Mouse (Mus musculus): ENCODE data around the gene Csad. TPM values are rescaled to one million over a fixed set of nuclear protein-coding genes. Genes with fewer than 3 reads are reported as not detected.

The Csad gene
- polyA plus RNA-seq, 1 experiment from 2014 or later = 34.6 TPM

- no peak overlapping the region for H3K9ac ChIP-seq (replicated peaks; ENCODE audit: low read length)
- H3K4me2 ChIP-seq (ENCODE audit: low read depth, low read length) = no peak overlapping the region
- no peaks in the 10 kb centered on the region for H3K9me3 ChIP-seq (replicated peaks; ENCODE audit: control insufficient read depth, low read length)
- 66% methylated on average over 16 of the region's 16 CpGs for WGBS
- no peak overlapping the region for H3K4me3 ChIP-seq (ENCODE audit: low read depth, low read length)
- no peaks in the 10 kb centered on the region for H3K36me3 ChIP-seq (replicated peaks; ENCODE audit: control insufficient read depth, insufficient read depth, low read depth, low read length)
- H3K27ac ChIP-seq (replicated peaks; ENCODE audit: low read depth, low read length) = no peak overlapping the region
- H3K27me3 ChIP-seq (ENCODE audit: control insufficient read depth, insufficient read depth, low read length) = peaks cover 27% of the 10 kb centered on the region
- no peaks in the 10 kb centered on the region; the same call in 1 of the 2 replicates for H3K4me1 ChIP-seq (ENCODE audit: control insufficient read depth, insufficient read depth, low read length)
- no peak for DNase-seq (ENCODE audit: low spot score)
- no peak for ATAC-seq (replicated peaks; ENCODE audit: insufficient number of reproducible peaks, low FRiP score, low TSS enrichment, low read depth)
Measured at GRCm38 (mm10) chr15:102147674-102148402, 56.7 kb downstream of the Csad start.

DNA sequence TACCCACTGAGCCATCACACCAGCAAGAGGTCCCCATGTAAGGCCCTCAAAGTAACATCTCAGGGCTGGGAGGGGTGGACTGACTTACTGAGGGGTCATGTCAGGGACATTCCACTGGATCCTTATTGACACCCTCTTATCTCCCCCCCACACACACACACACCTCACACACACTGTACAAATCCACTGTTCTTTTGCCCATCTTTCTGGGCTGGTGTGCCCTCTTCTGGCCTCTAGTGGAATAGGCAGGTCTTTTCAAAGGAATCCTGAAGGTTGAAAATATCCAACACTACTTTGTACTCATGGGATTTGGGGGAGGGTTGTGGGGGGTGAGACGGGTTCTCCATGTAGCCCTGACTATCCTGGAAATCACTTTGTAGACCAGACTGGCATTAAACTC, 57.6 kb downstream of the Csad start:
- Histone ChIP-seq H3K27me3 (ENCODE audit: control insufficient read depth, insufficient read depth, low read length) (peaks cover 27% of the 10 kb centered on the region), H3K4me3 (ENCODE audit: low read depth, low read length) (no peak overlapping the region), H3K36me3 (replicated peaks; ENCODE audit: control insufficient read depth, insufficient read depth, low read depth, low read length) (no peaks in the 10 kb centered on the region), H3K27ac (replicated peaks; ENCODE audit: low read depth, low read length) (no peak overlapping the region), H3K4me1 (ENCODE audit: control insufficient read depth, insufficient read depth, low read length) (no peaks in the 10 kb centered on the region; the same call in 1 of the 2 replicates), H3K9ac (replicated peaks; ENCODE audit: low read length) (no peak overlapping the region), H3K4me2 (ENCODE audit: low read depth, low read length) (no peak overlapping the region), H3K9me3 (replicated peaks; ENCODE audit: control insufficient read depth, low read length) (no peaks in the 10 kb centered on the region)
- 0% methylated on average over 1 of the region's 1 CpGs for WGBS
- ATAC-seq (replicated peaks; ENCODE audit: insufficient number of reproducible peaks, low FRiP score, low TSS enrichment, low read depth) (no peak), DNase-seq (ENCODE audit: low spot score) (peak; percentile 63)

DNA sequence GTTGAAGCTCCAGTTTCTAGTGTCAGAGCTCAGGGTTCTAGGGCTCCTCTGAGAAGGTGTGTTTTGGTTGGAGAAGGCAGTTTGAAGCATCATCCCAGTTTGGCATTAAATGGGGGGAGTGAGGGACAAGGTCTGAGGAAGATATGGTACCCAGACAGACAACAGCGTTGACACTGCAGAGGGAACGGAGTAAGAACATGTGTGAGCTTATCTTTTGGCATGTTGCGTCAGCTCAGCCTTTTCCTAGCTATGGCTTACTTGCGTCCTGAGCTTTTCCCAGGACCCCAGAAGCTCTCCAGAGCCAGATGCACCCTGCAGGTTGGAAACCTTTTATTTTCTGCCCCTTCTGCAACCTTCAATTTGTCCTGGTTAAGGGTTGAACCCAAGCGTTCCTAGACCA, 58.4 kb downstream of the Csad start:
- Histone ChIP-seq H3K9ac (replicated peaks; ENCODE audit: low read length) (no peak overlapping the region), H3K4me2 (ENCODE audit: low read depth, low read length) (no peak overlapping the region), H3K27ac (replicated peaks; ENCODE audit: low read depth, low read length) (no peak overlapping the region), H3K36me3 (replicated peaks; ENCODE audit: control insufficient read depth, insufficient read depth, low read depth, low read length) (no peaks in the 10 kb centered on the region), H3K9me3 (replicated peaks; ENCODE audit: control insufficient read depth, low read length) (no peaks in the 10 kb centered on the region), H3K4me3 (ENCODE audit: low read depth, low read length) (no peak overlapping the region), H3K27me3 (ENCODE audit: control insufficient read depth, insufficient read depth, low read length) (peaks cover 27% of the 10 kb centered on the region), H3K4me1 (ENCODE audit: control insufficient read depth, insufficient read depth, low read length) (no peaks in the 10 kb centered on the region; the same call in 1 of the 2 replicates)
- ATAC-seq (replicated peaks; ENCODE audit: insufficient number of reproducible peaks, low FRiP score, low TSS enrichment, low read depth) (no peak), DNase-seq (ENCODE audit: low spot score) (no peak)
- WGBS = 89% methylated on average over 5 of the region's 5 CpGs

- Histone ChIP-seq H3K4me2 (ENCODE audit: low read depth, low read length) (no peak overlapping the region), H3K9me3 (replicated peaks; ENCODE audit: control insufficient read depth, low read length) (no peaks in the 10 kb centered on the region), H3K27me3 (ENCODE audit: control insufficient read depth, insufficient read depth, low read length) (peaks cover 27% of the 10 kb centered on the region), H3K27ac (replicated peaks; ENCODE audit: low read depth, low read length) (no peak overlapping the region), H3K36me3 (replicated peaks; ENCODE audit: control insufficient read depth, insufficient read depth, low read depth, low read length) (no peaks in the 10 kb centered on the region), H3K4me3 (ENCODE audit: low read depth, low read length) (no peak overlapping the region), H3K4me1 (ENCODE audit: control insufficient read depth, insufficient read depth, low read length) (no peaks in the 10 kb centered on the region; the same call in 1 of the 2 replicates), H3K9ac (replicated peaks; ENCODE audit: low read length) (no peak overlapping the region)
- ATAC-seq (replicated peaks; ENCODE audit: insufficient number of reproducible peaks, low FRiP score, low TSS enrichment, low read depth) (no peak), DNase-seq (ENCODE audit: low spot score) (no peak)
- 86% methylated on average over 10 of the region's 10 CpGs for WGBS
Measured at GRCm38 (mm10) chr15:102145330-102145729, 59.2 kb downstream of the Csad start.

- peak overlapping the region; percentile 40 for H3K4me2 ChIP-seq (ENCODE audit: low read depth, low read length)
- 10% methylated on average over 16 of the region's 19 CpGs for WGBS
- H3K27me3 ChIP-seq (ENCODE audit: control insufficient read depth, insufficient read depth, low read length) = peaks cover 27% of the 10 kb centered on the region
- H3K4me1 ChIP-seq (ENCODE audit: control insufficient read depth, insufficient read depth, low read length) = no peaks in the 10 kb centered on the region; the same call in 1 of the 2 replicates
- no peaks in the 10 kb centered on the region for H3K9me3 ChIP-seq (replicated peaks; ENCODE audit: control insufficient read depth, low read length)
- H3K9ac ChIP-seq (replicated peaks; ENCODE audit: low read length) = peak overlapping the region; percentile 27; the same call in 1 of the 2 replicates
- DNase-seq (ENCODE audit: low spot score) (no peak), ATAC-seq (replicated peaks; ENCODE audit: insufficient number of reproducible peaks, low FRiP score, low TSS enrichment, low read depth) (no peak)
- peak overlapping the region; percentile 11 for H3K4me3 ChIP-seq (ENCODE audit: low read depth, low read length)
- H3K36me3 ChIP-seq (replicated peaks; ENCODE audit: control insufficient read depth, insufficient read depth, low read depth, low read length) = no peaks in the 10 kb centered on the region
- no peak overlapping the region for H3K27ac ChIP-seq (replicated peaks; ENCODE audit: low read depth, low read length)
Measured at GRCm38 (mm10) chr15:102144726-102145125, 59.8 kb downstream of the Csad start.

- Histone ChIP-seq H3K9ac (replicated peaks; ENCODE audit: low read length) (peak within 1 kb of the TSS; percentile 27; the same call in 1 of the 2 replicates), H3K4me2 (ENCODE audit: low read depth, low read length) (peak within 1 kb of the TSS; percentile 40), H3K9me3 (replicated peaks; ENCODE audit: control insufficient read depth, low read length) (no peaks in the 10 kb centered on the region), H3K4me3 (ENCODE audit: low read depth, low read length) (peak within 1 kb of the TSS; percentile 11), H3K4me1 (ENCODE audit: control insufficient read depth, insufficient read depth, low read length) (no peaks in the 10 kb centered on the region; the same call in 1 of the 2 replicates), H3K27ac (replicated peaks; ENCODE audit: low read depth, low read length) (no peak within 1 kb of the TSS), H3K27me3 (ENCODE audit: control insufficient read depth, insufficient read depth, low read length) (peaks cover 27% of the 10 kb centered on the region), H3K36me3 (replicated peaks; ENCODE audit: control insufficient read depth, insufficient read depth, low read depth, low read length) (no peaks in the 10 kb centered on the region)
- DNase-seq (ENCODE audit: low spot score) = no peak
- no peak for ATAC-seq (replicated peaks; ENCODE audit: insufficient number of reproducible peaks, low FRiP score, low TSS enrichment, low read depth)
- WGBS = 7% methylated on average over 22 of the region's 22 CpGs
Measured at GRCm38 (mm10) chr15:102144274-102144711, 60.2 kb downstream of the Csad start, which contains the start of gene Igfbp6. Igfbp6 (plus strand) TSS chr15:102144362.

- Histone ChIP-seq H3K9ac (replicated peaks; ENCODE audit: low read length) (no peak overlapping the region), H3K27me3 (ENCODE audit: control insufficient read depth, insufficient read depth, low read length) (peaks cover 27% of the 10 kb centered on the region), H3K36me3 (replicated peaks; ENCODE audit: control insufficient read depth, insufficient read depth, low read depth, low read length) (no peaks in the 10 kb centered on the region), H3K4me2 (ENCODE audit: low read depth, low read length) (no peak overlapping the region), H3K4me1 (ENCODE audit: control insufficient read depth, insufficient read depth, low read length) (no peaks in the 10 kb centered on the region; the same call in 1 of the 2 replicates), H3K27ac (replicated peaks; ENCODE audit: low read depth, low read length) (no peak overlapping the region), H3K4me3 (ENCODE audit: low read depth, low read length) (no peak overlapping the region), H3K9me3 (replicated peaks; ENCODE audit: control insufficient read depth, low read length) (no peaks in the 10 kb centered on the region)
- ATAC-seq (replicated peaks; ENCODE audit: insufficient number of reproducible peaks, low FRiP score, low TSS enrichment, low read depth) (no peak), DNase-seq (ENCODE audit: low spot score) (peak; percentile 44)
- WGBS = 54% methylated on average over 23 of the region's 23 CpGs
Measured at GRCm38 (mm10) chr15:102142914-102143912, 61.3 kb downstream of the Csad start.

Measured in embryonic facial prominence, embryonic 11.5 days (tissue).